Mouse (Mus musculus) kidney, embryonic 16.5 days (tissue): ENCODE data around the gene Lias. TPM values are rescaled to one million over a fixed set of nuclear protein-coding genes. Genes with fewer than 3 reads are reported as not detected.

Experiments used
- polyA plus RNA-seq: library from polyadenylated mRNA; unstranded; fragments of >200 nt; fragmentation: Nextera tagmentation; extraction: Ambion mirVana; gene quantifications from 2 replicates; pipeline ENCODE4 v1.2.1, GENCODE M21; 2015

Gene Lias
- polyA plus RNA-seq, 1 experiment from 2014 or later: 67.2 TPM

Other genes starting within 250 kb of the Lias start
- 12.8 and 13.1 TPM in 2 replicates for gene Wdr19, start 191.8 kb upstream of the Lias start, polyA plus RNA-seq
- gene Rfc1, start 55.8 kb upstream of the Lias start, polyA plus RNA-seq: 70.8 and 87.8 TPM in 2 replicates
- 0.09 and 0.20 TPM in 2 replicates for gene Klb, start 43.2 kb upstream of the Lias start, polyA plus RNA-seq
- 901 and 990 TPM in 2 replicates for gene Rpl9, start 53 bp upstream of the Lias start, polyA plus RNA-seq
- 103 and 109 TPM in 2 replicates for gene Ugdh, start 44.5 kb downstream of the Lias start, polyA plus RNA-seq
- not detected in 2 replicates for gene Gm43552, start 101.3 kb downstream of the Lias start, polyA plus RNA-seq
- 101 and 106 TPM in 2 replicates for gene Smim14, start 145.7 kb downstream of the Lias start, polyA plus RNA-seq
- 158 and 173 TPM in 2 replicates for gene Ube2k, start 145.7 kb downstream of the Lias start, polyA plus RNA-seq